Mouse (Mus musculus): ENCODE results near the gene Trappc2l.
"Not testable (repeated sequence)": the region's sequence is repeated elsewhere in the genome, so short reads cannot be mapped to it uniquely, and the experiment has no call there.

The Trappc2l gene

GRCm38 (mm10) chr8:122611295-122612133, at the start of gene Trappc2l, which contains the start of gene Galns:
Gene Trappc2l, plus strand, starts transcription at chr8:122611640.
Gene Galns, minus strand, starts transcription at chr8:122611463.
- DNase-seq (ENCODE audit: low spot score), result peak; percentile 100

GRCm38 (mm10) chr8:122564363-122565352, 46.8 kb upstream of the Trappc2l start:
- no peak for DNase-seq (ENCODE audit: low spot score)

DNA sequence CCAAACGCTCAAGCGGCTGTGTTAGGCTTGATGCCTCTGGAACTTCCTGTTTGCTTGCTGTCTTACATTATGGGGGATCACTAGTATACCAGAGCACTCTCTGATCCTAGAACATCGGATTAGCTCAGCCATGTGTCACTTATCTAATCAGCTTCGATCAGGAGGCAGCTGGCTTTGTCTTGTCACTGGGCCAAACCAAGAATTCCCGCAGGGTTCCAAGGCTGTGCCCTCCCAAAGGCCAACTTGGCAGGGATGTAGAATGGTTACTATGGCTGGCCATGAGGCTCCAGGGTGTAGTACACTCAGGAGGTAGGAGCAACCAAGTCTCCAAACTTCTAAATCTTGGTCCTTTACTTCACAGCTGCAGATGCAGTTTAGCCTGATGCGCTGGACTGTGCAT, 44.7 kb upstream of the Trappc2l start:
- DNase-seq (ENCODE audit: low spot score), result peak; percentile 79

GRCm38 (mm10) chr8:122567361-122568108, 43.9 kb upstream of the Trappc2l start, which contains the start of gene Cdt1:
Gene Cdt1, plus strand, starts transcription at chr8:122568015.
- peak; percentile 98 for DNase-seq (ENCODE audit: low spot score)

DNA sequence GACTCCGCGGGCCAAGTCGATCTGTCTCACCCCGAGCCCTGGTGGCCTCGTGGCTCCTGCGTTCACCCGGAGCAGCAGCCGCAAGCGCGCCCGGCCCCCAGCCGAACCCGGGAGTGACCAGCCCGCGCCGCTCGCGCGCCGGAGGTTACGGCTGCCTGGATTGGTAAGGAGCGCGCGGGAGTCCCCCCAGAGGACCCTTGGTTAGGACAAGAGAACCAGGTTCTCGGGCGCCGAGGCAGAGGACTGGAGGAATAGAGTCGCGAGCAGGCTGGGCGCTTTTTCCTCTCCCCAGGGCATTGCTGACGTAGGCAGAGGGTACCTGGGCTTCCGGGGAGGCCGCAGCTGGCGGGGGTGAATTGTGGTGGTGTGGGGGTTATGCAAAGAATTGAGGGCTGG, 43.3 kb upstream of the Trappc2l start:
- no peak for DNase-seq (ENCODE audit: low spot score)

GRCm38 (mm10) chr8:122568881-122569309, 42.5 kb upstream of the Trappc2l start:
- peak; percentile 28 for DNase-seq (ENCODE audit: low spot score)

- no peak for DNase-seq (ENCODE audit: low spot score)
Observed at GRCm38 (mm10) chr8:122569329-122569728, 42.1 kb upstream of the Trappc2l start.

DNA sequence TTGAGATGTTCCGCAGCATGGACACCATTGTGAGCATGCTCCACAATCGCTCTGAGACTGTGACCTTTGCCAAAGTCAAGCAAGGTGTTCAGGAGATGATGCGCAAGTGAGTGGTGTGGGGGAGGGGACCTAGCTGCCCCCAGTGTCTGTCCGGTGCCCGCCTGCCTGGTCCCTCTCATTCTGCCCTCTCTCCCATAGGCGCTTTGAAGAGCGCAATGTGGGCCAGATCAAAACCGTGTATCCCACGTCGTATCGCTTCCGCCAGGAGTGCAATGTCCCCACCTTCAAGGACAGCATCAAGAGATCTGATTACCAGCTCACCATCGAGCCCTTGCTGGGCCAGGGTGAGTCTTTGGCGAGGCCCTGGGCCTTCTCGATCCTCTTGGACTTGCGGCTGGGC, 41.4 kb upstream of the Trappc2l start:
- DNase-seq (ENCODE audit: low spot score), result no peak

- no peak for DNase-seq (ENCODE audit: low spot score)
Observed at GRCm38 (mm10) chr8:122571153-122571552, 40.3 kb upstream of the Trappc2l start.

- DNase-seq (ENCODE audit: low spot score), result no peak
Observed at GRCm38 (mm10) chr8:122571750-122572267, 39.6 kb upstream of the Trappc2l start.

DNA sequence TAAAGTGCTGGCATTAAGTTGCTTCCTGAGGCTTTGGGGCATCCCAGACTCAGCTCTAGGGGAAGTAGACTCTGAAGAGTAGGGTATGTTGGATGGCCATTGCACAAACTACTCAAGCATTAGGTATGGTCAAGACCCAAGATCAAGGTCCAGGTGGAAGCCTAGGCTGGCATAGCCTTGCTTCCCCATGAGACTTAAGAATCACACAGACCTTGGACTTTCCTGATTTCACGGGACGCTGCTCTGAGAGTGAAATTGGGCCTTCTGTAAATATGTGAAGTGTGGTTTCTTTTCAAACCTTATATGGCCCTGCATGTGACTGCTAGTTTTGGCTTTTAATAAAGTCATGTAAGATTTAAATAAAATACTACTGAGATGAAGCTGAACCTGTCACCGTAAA, 38.7 kb upstream of the Trappc2l start:
- DNase-seq (ENCODE audit: low spot score), result no peak

- not testable (repeated sequence) for DNase-seq (ENCODE audit: low spot score)
Observed at GRCm38 (mm10) chr8:122573176-122573575, 38.3 kb upstream of the Trappc2l start.

DNA sequence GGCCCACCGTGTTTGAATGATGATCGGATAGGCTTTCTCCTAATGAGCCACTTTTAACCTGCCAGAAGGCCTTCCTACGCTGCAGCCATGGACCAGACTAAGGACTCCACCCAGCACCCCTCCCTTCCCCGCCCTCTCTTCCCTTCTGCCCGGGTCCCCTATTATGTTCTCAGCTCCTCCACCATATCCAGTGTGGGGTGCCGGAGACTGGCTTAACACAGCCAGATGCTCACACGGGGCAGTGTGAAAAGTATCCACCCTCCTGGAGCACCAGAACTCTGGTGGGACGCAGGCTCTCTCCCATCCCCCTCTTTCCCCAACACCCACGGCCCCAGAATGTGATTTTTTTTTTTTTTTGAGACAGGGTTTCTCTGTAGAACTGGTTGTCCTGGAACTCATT, 37.9 kb upstream of the Trappc2l start:
- no peak for DNase-seq (ENCODE audit: low spot score)

GRCm38 (mm10) chr8:122574264-122574663, 37.2 kb upstream of the Trappc2l start:
- no peak for DNase-seq (ENCODE audit: low spot score)

DNA sequence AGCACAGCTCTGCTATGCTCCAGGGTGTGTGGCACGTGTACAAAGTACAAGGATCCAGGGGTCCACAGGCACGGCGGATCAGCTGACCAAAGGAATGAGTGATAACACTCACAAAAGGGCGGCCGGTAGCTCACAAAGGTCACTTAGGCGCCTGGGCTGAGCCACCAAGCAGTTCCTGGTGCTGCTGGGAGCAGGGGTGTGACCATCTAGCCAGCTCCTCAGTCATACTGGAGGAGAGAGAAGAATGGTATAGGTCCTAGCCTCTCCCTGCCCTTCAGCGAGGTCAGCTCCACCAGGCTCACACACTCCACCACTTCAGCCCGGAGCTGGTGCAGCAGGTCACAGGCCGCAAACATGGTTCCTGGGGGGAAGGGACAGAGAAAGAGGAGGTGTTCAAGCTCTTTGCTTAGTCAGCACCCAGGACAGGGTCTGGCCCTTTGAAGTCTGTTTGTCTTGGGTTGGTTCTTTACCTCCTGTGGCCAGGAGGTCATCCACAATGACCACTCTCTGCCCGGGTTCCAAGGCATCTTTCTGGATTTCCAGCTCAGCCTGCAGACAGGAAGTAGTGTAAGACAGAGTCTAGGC, 36.7 kb upstream of the Trappc2l start:
- DNase-seq (ENCODE audit: low spot score), result no peak

DNA sequence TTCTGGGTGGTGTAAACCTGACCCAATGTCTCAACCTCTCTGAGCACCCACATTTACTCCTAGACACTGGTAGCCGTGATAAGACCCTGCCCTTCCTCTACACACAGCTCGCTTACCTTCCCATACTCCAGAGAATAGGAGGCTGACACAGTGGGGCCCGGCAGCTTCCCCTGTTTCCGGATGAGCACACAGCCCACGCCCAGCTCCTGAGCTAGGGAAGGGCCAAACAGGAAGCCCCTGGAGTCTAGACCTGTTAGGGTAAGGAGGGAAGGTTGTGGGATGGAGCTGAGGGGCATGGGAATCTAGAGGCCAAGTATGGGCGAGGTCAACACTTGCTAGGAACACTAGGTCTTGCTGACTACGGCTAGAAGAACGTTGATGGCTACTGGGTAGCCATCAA, 36.2 kb upstream of the Trappc2l start:
- DNase-seq (ENCODE audit: low spot score), result no peak

- DNase-seq (ENCODE audit: low spot score), result no peak
Observed at GRCm38 (mm10) chr8:122575735-122576647, 35.4 kb upstream of the Trappc2l start.

GRCm38 (mm10) chr8:122576648-122577022, 34.8 kb upstream of the Trappc2l start, which contains the start of gene Aprt:
Gene Aprt, minus strand, starts transcription at chr8:122576909.
- peak; percentile 90 for DNase-seq (ENCODE audit: low spot score)

DNA sequence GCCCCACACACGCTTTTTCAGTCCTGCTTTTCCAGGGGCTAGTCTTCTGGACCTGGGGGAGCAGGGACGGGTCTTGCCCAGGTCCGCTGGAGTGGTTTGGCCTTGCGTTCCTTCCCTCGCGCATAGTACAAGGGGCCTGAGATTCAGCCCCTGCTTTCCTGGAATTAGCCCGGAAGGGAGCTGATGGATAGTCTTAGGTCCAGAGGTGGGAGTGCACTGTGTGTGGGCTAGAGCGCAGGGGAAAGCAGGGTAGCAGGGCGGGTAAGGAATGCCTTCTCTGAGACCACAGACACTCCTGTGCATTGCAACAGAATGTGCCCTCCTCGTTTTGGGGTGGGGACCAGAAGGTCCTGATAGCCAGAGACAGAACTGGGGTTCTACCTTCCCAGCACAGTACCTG, 34.3 kb upstream of the Trappc2l start:
- DNase-seq (ENCODE audit: low spot score), result no peak

DNA sequence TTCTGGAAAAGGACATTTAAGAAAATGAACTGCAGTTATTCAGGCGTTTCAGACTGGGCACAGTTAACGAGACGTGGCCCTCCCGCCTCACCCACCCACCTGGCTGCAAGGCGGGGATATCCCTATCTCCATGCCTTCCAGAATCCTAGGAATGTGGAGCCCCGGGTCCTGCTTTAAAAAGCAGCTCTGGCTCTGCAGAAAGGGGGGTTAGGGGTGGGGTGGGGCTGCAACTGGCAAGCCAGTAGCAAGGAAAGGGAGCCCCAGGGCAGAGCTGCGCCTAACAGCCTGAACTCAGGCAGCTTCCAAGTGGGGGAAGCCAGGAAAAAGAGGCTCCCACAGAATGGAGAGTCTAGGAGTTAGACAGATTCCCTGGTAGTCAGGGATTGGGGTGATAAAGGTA, 32.2 kb upstream of the Trappc2l start:
- DNase-seq (ENCODE audit: low spot score), result no peak

All from retina, embryonic 14.5 days (tissue).